Comparison of ENCODE assay signal across 8 mouse cellular contexts in genomic region chr17:48100441-48101417, GRCm38 (mm10). TPM values are rescaled to one million over a fixed set of nuclear protein-coding genes. Genes with fewer than 3 reads are reported as not detected.
DNase-seq lines count a peak whose midpoint lies in the region; ATAC-seq and TF ChIP-seq lines count a peak whose summit lies in the region.

No protein-coding gene starts in this region.

- H3K4me3 ChIP-seq in embryonic facial prominence, embryonic 13.5 days: peak overlapping the region; percentile 31
- no peak overlapping the region for H3K4me3 ChIP-seq in kidney, adult 2 months (ENCODE audit: insufficient read depth, low read depth, low read length)
- no peak overlapping the region for H3K4me3 ChIP-seq in limb, embryonic 11.5 days (ENCODE audit: low read depth, low read length)
- H3K4me3 ChIP-seq in midbrain, embryonic 14.5 days (replicated peaks; ENCODE audit: low read depth, low read length): peak overlapping the region; percentile 18; the same call in 1 of the 2 replicates

- H3K27me3 ChIP-seq in embryonic facial prominence, embryonic 13.5 days: peaks cover 47% of the 10 kb centered on the region
- peaks cover 10% of the 10 kb centered on the region; the same call in 1 of the 2 replicates for H3K27me3 ChIP-seq in kidney, adult 2 months (replicated peaks; ENCODE audit: control insufficient read depth, insufficient read depth, low read length)
- peaks cover 33% of the 10 kb centered on the region for H3K27me3 ChIP-seq in limb, embryonic 11.5 days (ENCODE audit: control insufficient read depth, insufficient read depth, low read length)
- peaks cover 40% of the 10 kb centered on the region for H3K27me3 ChIP-seq in midbrain, embryonic 14.5 days (ENCODE audit: control insufficient read depth, insufficient read depth, low read length)

- 0 out of 2 replicates have a peak, but pooled peaks have one; percentile 23 for ATAC-seq in embryonic facial prominence, embryonic 13.5 days (ENCODE audit: insufficient number of reproducible peaks, insufficient read depth, low FRiP score, low TSS enrichment, low read depth)
- no peak for ATAC-seq in limb, embryonic 11.5 days (ENCODE audit: insufficient number of reproducible peaks, low FRiP score, low TSS enrichment, low read depth)
- ATAC-seq in midbrain, embryonic 14.5 days (ENCODE audit: low FRiP score, low TSS enrichment): peak; percentile 69; the same call in 1 of the 2 replicates

- WGBS in embryonic facial prominence, embryonic 13.5 days: 12% methylated on average over 21 of the region's 21 CpGs
- 13% methylated on average over 20 of the region's 21 CpGs for WGBS in kidney, adult 2 months
- WGBS in limb, embryonic 11.5 days: 13% methylated on average over 20 of the region's 21 CpGs
- WGBS in midbrain, embryonic 14.5 days: 11% methylated on average over 20 of the region's 21 CpGs

- no peak overlapping the region for H3K9ac ChIP-seq in embryonic facial prominence, embryonic 13.5 days
- no peak overlapping the region for H3K9ac ChIP-seq in limb, embryonic 11.5 days (ENCODE audit: low read length)
- H3K9ac ChIP-seq in midbrain, embryonic 14.5 days (replicated peaks; ENCODE audit: low read length): no peak overlapping the region

- no peak overlapping the region for H3K27ac ChIP-seq in embryonic facial prominence, embryonic 13.5 days
- no peak overlapping the region for H3K27ac ChIP-seq in kidney, adult 2 months (ENCODE audit: insufficient read depth, low read depth, low read length)
- H3K27ac ChIP-seq in limb, embryonic 11.5 days (replicated peaks; ENCODE audit: low read depth, low read length): no peak overlapping the region
- H3K27ac ChIP-seq in midbrain, embryonic 14.5 days (replicated peaks; ENCODE audit: low read depth, low read length): no peak overlapping the region

- TF ChIP-seq CTCF in kidney, adult 2 months (conservative IDR thresholded peaks at IDR 0.05; ENCODE audit: insufficient read depth, insufficient read length, low read depth, low read length): peak; percentile 94

- no peaks in the 10 kb centered on the region for H3K9me3 ChIP-seq in embryonic facial prominence, embryonic 13.5 days
- no peaks in the 10 kb centered on the region for H3K9me3 ChIP-seq in limb, embryonic 11.5 days (ENCODE audit: control insufficient read depth, low read length)
- no peaks in the 10 kb centered on the region for H3K9me3 ChIP-seq in midbrain, embryonic 14.5 days (ENCODE audit: control insufficient read depth, low read length)

- peak overlapping the region; percentile 50 for H3K4me2 ChIP-seq in embryonic facial prominence, embryonic 13.5 days
- peak overlapping the region; percentile 25; the same call in 1 of the 2 replicates for H3K4me2 ChIP-seq in limb, embryonic 11.5 days (ENCODE audit: low read depth, severe bottlenecking)
- peak overlapping the region; percentile 45 for H3K4me2 ChIP-seq in midbrain, embryonic 14.5 days (ENCODE audit: low read length)

- no peak for TF ChIP-seq POLR2A in kidney, adult 2 months (IDR thresholded peaks at IDR 0.05; ENCODE audit: low read depth, low read length)

- H3K36me3 ChIP-seq in embryonic facial prominence, embryonic 13.5 days: no peaks in the 10 kb centered on the region
- H3K36me3 ChIP-seq in kidney, adult 2 months (ENCODE audit: control insufficient read depth, insufficient read depth, low read length): no peaks in the 10 kb centered on the region
- no peaks in the 10 kb centered on the region for H3K36me3 ChIP-seq in limb, embryonic 11.5 days (ENCODE audit: control insufficient read depth, insufficient read depth, low read length)
- no peaks in the 10 kb centered on the region for H3K36me3 ChIP-seq in midbrain, embryonic 14.5 days (ENCODE audit: control insufficient read depth, insufficient read depth, low read length)

- DNase-seq in 3134 (ENCODE audit: extremely low read depth, insufficient read length, low spot score): peak; percentile 61
- DNase-seq in adrenal gland, postnatal 36 days: peak; percentile 84 to 86
- peak; percentile 82 to 88 for DNase-seq in heart, adult 18-20 months
- peak; percentile 91 for DNase-seq in kidney, adult 2 months
- peak; percentile 95 for DNase-seq in limb, embryonic 11.5 days (ENCODE audit: low spot score)
- DNase-seq in midbrain, embryonic 14.5 days: peak; percentile 95
- peak; percentile 42 for DNase-seq in spleen, adult 12 weeks (ENCODE audit: low spot score)

- H3K4me1 ChIP-seq in embryonic facial prominence, embryonic 13.5 days: peaks cover 41% of the 10 kb centered on the region
- H3K4me1 ChIP-seq in kidney, adult 2 months (ENCODE audit: control insufficient read depth, insufficient read depth, low read length): peaks cover 3% of the 10 kb centered on the region; the same call in 1 of the 2 replicates
- H3K4me1 ChIP-seq in limb, embryonic 11.5 days (ENCODE audit: control insufficient read depth, insufficient read depth, low read length): peaks cover 37% of the 10 kb centered on the region
- peaks cover 29% of the 10 kb centered on the region for H3K4me1 ChIP-seq in midbrain, embryonic 14.5 days (ENCODE audit: control insufficient read depth, insufficient read depth, low read length)

RNA-seq across cellular contexts. Expression of gene 1700067P10Rik, which starts 11.6 kb away (rescaled TPM):
- total RNA-seq in adrenal gland, postnatal 36 days (2021): not detected
- polyA plus RNA-seq in embryonic facial prominence, embryonic 13.5 days (2015; fragmentation: Nextera tagmentation; extraction: Ambion mirVana): not detected in 2 replicates
- not detected for total RNA-seq in heart, adult 18-20 months (2021)
- polyA plus RNA-seq in kidney, adult 2 months (2012; rRNA removed): not detected in 2 replicates
- not detected in 2 replicates for polyA plus RNA-seq in limb, embryonic 11.5 days (2014; fragmentation: Nextera tagmentation; extraction: Ambion mirVana)
- not detected in 2 replicates for polyA plus RNA-seq in midbrain, embryonic 14.5 days (2014; fragmentation: Nextera tagmentation; extraction: Ambion mirVana)

RNA-seq across cellular contexts. Expression of gene 9830107B12Rik, which starts 45.3 kb away (rescaled TPM):
- not detected for total RNA-seq in adrenal gland, postnatal 36 days (2021)
- not detected in 2 replicates for polyA plus RNA-seq in embryonic facial prominence, embryonic 13.5 days (2015; fragmentation: Nextera tagmentation; extraction: Ambion mirVana)
- total RNA-seq in heart, adult 18-20 months (2021): not detected
- not detected in 2 replicates for polyA plus RNA-seq in kidney, adult 2 months (2012; rRNA removed)
- not detected in 2 replicates for polyA plus RNA-seq in limb, embryonic 11.5 days (2014; fragmentation: Nextera tagmentation; extraction: Ambion mirVana)
- polyA plus RNA-seq in midbrain, embryonic 14.5 days (2014; fragmentation: Nextera tagmentation; extraction: Ambion mirVana): not detected in 2 replicates

Comparison
In these comparisons a context has a peak if more than half of its experiments do, and no peak if none do; other contexts are left out.
1. DNase-seq: peak in every context shown above with its lines; median percentile 95 in limb, embryonic 11.5 days; 95 in midbrain, embryonic 14.5 days; 91 in kidney, adult 2 months; 85 in adrenal gland, postnatal 36 days; 85 in heart, adult 18-20 months; 61 in 3134; 42 in spleen, adult 12 weeks.
2. H3K4me3 ChIP-seq: peak in embryonic facial prominence, embryonic 13.5 days (single experiment) and midbrain, embryonic 14.5 days (single experiment); none in kidney, adult 2 months (single experiment) and limb, embryonic 11.5 days (single experiment).
3. Peak in every context shown above with its lines, with median percentiles within 50 percentile points of each other: H3K4me2 ChIP-seq.